Mouse (Mus musculus) heart, embryonic 14.5 days (tissue): ENCODE results near the gene Tmem151a. TPM values are rescaled to one million over a fixed set of nuclear protein-coding genes. Genes with fewer than 3 reads are reported as not detected.
A peak's percentile ranks its signal among the peaks of the same experiment; 100 is the strongest.

ENCODE experiments used
- ATAC-seq: fragments of 200-750 bp; cut with Nextera tagmentation; 2 replicates; pipeline ENCODE4 v1.8.0; 2017; ENCODE audit warnings: low read depth, moderate TSS enrichment; ENCODE audit not compliant: insufficient number of reproducible peaks, insufficient read depth, low FRiP score
- H3K27ac ChIP-seq, 2 experiments: fragments of 200-500 bp in 1 of 2; fragments of 300-500 bp in 1 of 2; sonication (generic) in 1 of 2; replicated peaks in 1 of 2; 2 replicates each; pipeline ENCODE4 v1.5.1; 2012 to 2014; ENCODE audit warnings: low read depth in 2 of 2, low read length in 2 of 2, control low read depth in 1 of 2, mild to moderate bottlenecking in 1 of 2, mixed read lengths in 1 of 2; ENCODE audit not compliant: control insufficient read depth in 1 of 2, insufficient read depth in 1 of 2
- H3K27me3 ChIP-seq: fragments of 300-500 bp; sonication (generic); 2 replicates; pipeline ENCODE4 v1.6.1; 2014; ENCODE audit warnings: mild to moderate bottlenecking, low read length, control low read depth; ENCODE audit not compliant: control insufficient read depth, insufficient read depth
- H3K36me3 ChIP-seq: fragments of 300-500 bp; sonication (generic); 2 replicates; pipeline ENCODE4 v1.6.1; 2014; ENCODE audit warnings: mild to moderate bottlenecking, control low read depth, low read length, mixed read lengths; ENCODE audit not compliant: control insufficient read depth, insufficient read depth
- H3K4me1 ChIP-seq, 2 experiments: fragments of 200-500 bp in 1 of 2; fragments of 300-500 bp in 1 of 2; sonication (generic) in 1 of 2; 2 replicates each; pipeline ENCODE4 v1.6.1; 2012 to 2014; ENCODE audit warnings: low read length in 2 of 2, control low read depth in 1 of 2, mixed read lengths in 1 of 2; ENCODE audit not compliant: control insufficient read depth in 2 of 2, insufficient read depth in 2 of 2
- H3K4me2 ChIP-seq: fragments of 300-500 bp; sonication (generic); 2 replicates; pipeline ENCODE4 v1.6.1; 2014; ENCODE audit warnings: mild to moderate bottlenecking, low read length
- H3K4me3 ChIP-seq, 2 experiments: fragments of 200-500 bp in 1 of 2; fragments of 300-500 bp in 1 of 2; sonication (generic) in 1 of 2; 2 replicates each; pipeline ENCODE4 v1.5.1; 2012 to 2014; ENCODE audit warnings: low read length in 2 of 2, mild to moderate bottlenecking in 2 of 2, control low read depth in 1 of 2, low read depth in 1 of 2, moderate library complexity in 1 of 2; ENCODE audit not compliant: control insufficient read depth in 1 of 2, insufficient read depth in 1 of 2
- H3K9ac ChIP-seq: fragments of 300-500 bp; sonication (generic); 2 replicates; pipeline ENCODE4 v1.6.1; 2014; ENCODE audit warnings: mild to moderate bottlenecking, low read length
- H3K9me3 ChIP-seq: fragments of 300-500 bp; sonication (generic); 2 replicates; pipeline ENCODE4 v1.6.1; 2016; ENCODE audit warnings: low read length, control low read depth; ENCODE audit not compliant: control insufficient read depth
- WGBS: fragments of 180-500 bp; shearing (Covaris S2); extraction: QIAGEN DNeasy Blood & Tissue Kit; methylation state at CpG from one replicate; pipeline ENCODE4 v1.1.7; 2014; 5-methylcytosine and 5-hydroxymethylcytosine counted together
- polyA plus RNA-seq: library from polyadenylated mRNA; unstranded; fragments of >200 nt; fragmentation: Nextera tagmentation; extraction: Ambion mirVana; gene quantifications from 2 replicates; pipeline ENCODE4 v1.2.1, GENCODE M21; 2014

The Tmem151a gene
- polyA plus RNA-seq, 1 experiment from 2014 or later: 3.7 TPM

DNA sequence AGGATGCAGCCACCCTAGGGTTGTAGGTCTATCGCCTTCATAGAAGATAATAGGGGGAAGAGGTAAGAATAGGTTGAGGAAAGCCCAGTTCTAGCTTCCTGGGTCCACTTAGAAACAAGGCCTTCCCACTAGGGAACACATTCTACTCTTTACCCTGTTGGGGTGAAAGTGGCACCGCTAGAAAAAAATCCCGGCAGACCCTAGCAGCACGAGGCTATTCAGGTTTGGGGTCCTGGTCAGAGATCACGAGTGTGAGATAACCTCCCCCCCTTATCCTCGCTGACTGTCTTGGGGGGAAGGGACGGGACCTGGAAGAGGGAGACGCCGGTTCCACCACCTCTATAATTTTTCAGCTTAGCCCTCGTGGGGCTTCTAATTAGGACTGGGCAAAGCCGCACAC, 14.3 kb downstream of the Tmem151a start:
- Histone ChIP-seq H3K9me3 (no peaks in the 10 kb centered on the region), H3K36me3 (no peaks in the 10 kb centered on the region), H3K9ac (peak overlapping the region; percentile 64), H3K4me3 (peak overlapping the region in 1 of 2 experiments; percentile 49; a peak in 1 of 4 replicates), H3K4me2 (peak overlapping the region; percentile 89), H3K4me1 (peaks cover 28 to 37% of the 10 kb centered on the region in 2 experiments), H3K27me3 (peaks cover 12% of the 10 kb centered on the region), H3K27ac (0 out of 4 replicates have a peak overlapping the region, but pooled peaks of 1 of the 2 experiments have one; percentile 25)
- 21% methylated on average over 11 of the region's 11 CpGs for WGBS
- no peak for ATAC-seq

- no peak overlapping the region for H3K27ac ChIP-seq
These were observed 15.4 kb downstream of the Tmem151a start for GRCm38 (mm10) chr19:5069978-5070377.

GRCm38 (mm10) chr19:5069486-5069885, 15.8 kb downstream of the Tmem151a start:
- H3K4me3 ChIP-seq: no peak overlapping the region
- no peak overlapping the region for H3K9ac ChIP-seq
- no peak for ATAC-seq
- no peaks in the 10 kb centered on the region for H3K36me3 ChIP-seq
- H3K27ac ChIP-seq: no peak overlapping the region
- H3K4me1 ChIP-seq: peaks cover 28 to 37% of the 10 kb centered on the region in 2 experiments
- no peaks in the 10 kb centered on the region for H3K9me3 ChIP-seq
- peaks cover 12% of the 10 kb centered on the region for H3K27me3 ChIP-seq
- H3K4me2 ChIP-seq: peak overlapping the region; percentile 96; the same call in 1 of the 2 replicates
- 80% methylated on average over 5 of the region's 5 CpGs for WGBS

More at GRCm38 (mm10) chr19:5069978-5070377, 15.4 kb downstream of the Tmem151a start:
- no peak for ATAC-seq
- 77% methylated on average over 7 of the region's 7 CpGs for WGBS
- Histone ChIP-seq H3K4me1 (peaks cover 28 to 37% of the 10 kb centered on the region in 2 experiments), H3K9me3 (no peaks in the 10 kb centered on the region), H3K4me2 (peak overlapping the region; percentile 11; the same call in 1 of the 2 replicates), H3K9ac (no peak overlapping the region), H3K27me3 (peaks cover 12% of the 10 kb centered on the region), H3K36me3 (no peaks in the 10 kb centered on the region), H3K4me3 (no peak overlapping the region)

- Histone ChIP-seq H3K4me3 (peak overlapping the region; percentile 54), H3K27me3 (peaks cover 6% of the 10 kb centered on the region), H3K9ac (peak overlapping the region; percentile 80), H3K9me3 (no peaks in the 10 kb centered on the region), H3K4me2 (peak overlapping the region; percentile 96), H3K4me1 (peaks cover 28 to 37% of the 10 kb centered on the region in 2 experiments), H3K27ac (peak overlapping the region in 1 of 2 experiments; percentile 79; a peak in 1 of 4 replicates), H3K36me3 (no peaks in the 10 kb centered on the region)
- 42% methylated on average over 21 of the region's 21 CpGs for WGBS
- ATAC-seq: no peak
These were observed 16.6 kb downstream of the Tmem151a start for GRCm38 (mm10) chr19:5068570-5069234.

DNA sequence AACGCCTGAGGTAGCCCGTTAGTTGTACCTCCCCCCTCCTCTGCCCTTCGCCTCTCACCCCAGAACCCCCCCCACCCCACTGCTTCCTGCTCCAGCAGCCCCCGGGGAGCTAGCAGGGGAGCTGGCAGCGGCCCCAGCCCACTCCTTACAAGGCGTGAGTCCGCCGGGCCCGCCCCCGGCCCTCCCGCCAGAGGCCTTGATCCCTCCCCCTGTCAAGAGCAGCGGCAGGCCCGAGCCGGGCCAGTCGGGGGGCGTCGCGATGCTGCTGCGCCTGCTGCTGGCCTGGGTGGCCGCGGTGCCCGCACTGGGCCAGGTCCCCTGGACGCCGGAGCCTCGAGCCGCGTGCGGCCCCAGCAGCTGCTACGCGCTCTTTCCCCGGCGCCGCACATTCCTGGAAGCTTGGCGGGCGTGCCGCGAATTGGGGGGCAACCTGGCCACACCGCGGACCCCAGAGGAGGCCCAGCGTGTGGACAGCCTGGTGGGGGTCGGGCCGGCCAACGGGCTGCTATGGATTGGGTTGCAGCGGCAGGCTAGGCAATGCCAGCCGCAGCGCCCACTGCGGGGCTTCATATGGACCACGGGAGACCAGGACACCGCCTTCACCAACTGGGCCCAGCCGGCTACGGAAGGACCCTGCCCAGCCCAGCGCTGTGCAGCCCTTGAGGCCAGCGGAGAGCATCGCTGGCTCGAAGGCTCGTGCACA, 17.3 kb downstream of the Tmem151a start, which contains the start of gene Cd248:
Gene Cd248 (plus strand): TSS at position 212 of the 703 bp plus-strand sequence.
- peak within 1 kb of the TSS; percentile 54 for H3K4me3 ChIP-seq
- peak within 1 kb of the TSS; percentile 14 to 79 for H3K27ac ChIP-seq
- 1% methylated on average over 54 of the region's 56 CpGs for WGBS
- peaks cover 28 to 37% of the 10 kb centered on the region in 2 experiments for H3K4me1 ChIP-seq
- peak within 1 kb of the TSS; percentile 80 for H3K9ac ChIP-seq
- peak; percentile 77 for ATAC-seq
- H3K4me2 ChIP-seq: peak within 1 kb of the TSS; percentile 96
- H3K9me3 ChIP-seq: no peaks in the 10 kb centered on the region
- H3K36me3 ChIP-seq: no peaks in the 10 kb centered on the region
- peaks cover 6% of the 10 kb centered on the region; the same call in 1 of the 2 replicates for H3K27me3 ChIP-seq

DNA sequence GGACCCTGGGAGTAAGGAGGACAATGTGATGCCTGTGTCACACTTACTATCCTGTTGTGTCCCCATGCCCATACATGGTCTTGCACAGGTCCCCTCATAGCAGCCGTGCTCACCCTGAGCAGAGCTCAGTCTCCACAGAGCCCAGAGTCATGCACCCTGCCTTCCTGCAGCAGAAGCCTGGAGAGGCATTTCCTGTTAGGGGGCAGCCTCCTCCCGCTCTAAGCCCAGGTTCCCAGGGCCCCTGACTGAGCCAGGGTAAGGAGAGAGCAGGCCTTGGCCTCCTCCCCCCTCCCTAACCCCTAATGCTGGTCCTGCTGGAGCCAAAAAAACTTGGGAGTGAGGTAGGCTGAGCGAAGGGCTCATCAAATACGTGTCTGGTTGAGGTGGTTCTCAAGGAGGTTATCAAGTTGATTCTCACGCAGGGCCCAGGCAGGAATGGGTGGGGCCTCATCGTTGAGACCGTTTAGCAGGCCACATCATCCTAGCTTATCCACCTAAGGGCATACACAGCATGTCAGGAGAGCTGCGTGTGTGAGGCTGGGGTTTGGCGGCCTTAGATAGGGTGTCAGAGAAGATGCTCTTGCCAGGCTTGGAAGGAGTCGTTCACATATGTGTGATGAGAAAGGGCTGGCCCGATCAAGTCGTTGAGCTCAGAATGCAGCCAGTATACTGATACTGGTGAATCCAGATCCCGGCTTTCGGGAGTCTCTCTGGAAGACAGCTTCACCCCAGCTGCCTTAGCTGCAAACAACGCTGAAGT, 18.1 kb downstream of the Tmem151a start:
- H3K27me3 ChIP-seq: peaks cover 6% of the 10 kb centered on the region; the same call in 1 of the 2 replicates
- peak overlapping the region; percentile 96 for H3K4me2 ChIP-seq
- peak overlapping the region; percentile 14 to 79 for H3K27ac ChIP-seq
- 4% methylated on average over 15 of the region's 15 CpGs for WGBS
- 0 out of 2 replicates have a peak, but pooled peaks have one; percentile 13 for ATAC-seq
- H3K9me3 ChIP-seq: no peaks in the 10 kb centered on the region
- peak overlapping the region; percentile 80 for H3K9ac ChIP-seq
- H3K36me3 ChIP-seq: no peaks in the 10 kb centered on the region
- peak overlapping the region; percentile 13 to 54; a peak in 3 of 4 replicates for H3K4me3 ChIP-seq
- H3K4me1 ChIP-seq: peaks cover 25 to 31% of the 10 kb centered on the region in 2 experiments

- 41% methylated on average over 7 of the region's 7 CpGs for WGBS
- H3K4me3 ChIP-seq: no peak overlapping the region
- peaks cover 6% of the 10 kb centered on the region; the same call in 1 of the 2 replicates for H3K27me3 ChIP-seq
- H3K9me3 ChIP-seq: no peaks in the 10 kb centered on the region
- peaks cover 28 to 29% of the 10 kb centered on the region in 2 experiments for H3K4me1 ChIP-seq
- no peak overlapping the region for H3K4me2 ChIP-seq
- no peak overlapping the region for H3K27ac ChIP-seq
- H3K9ac ChIP-seq: no peak overlapping the region
- H3K36me3 ChIP-seq: no peaks in the 10 kb centered on the region
- ATAC-seq: no peak
These were observed 20.2 kb downstream of the Tmem151a start for GRCm38 (mm10) chr19:5065104-5065503.
